In genomic region chr1:58713081-58713892, GRCm38 (mm10) we compare ENCODE assay signal across 8 mouse cellular contexts. TPM values are rescaled to one million over a fixed set of nuclear protein-coding genes. Genes with fewer than 3 reads are reported as not detected.
DNase-seq lines count a peak whose midpoint lies in the region; ATAC-seq and TF ChIP-seq lines count a peak whose summit lies in the region.

No protein-coding gene starts in this region.

- no peak for TF ChIP-seq CTCF in CH12.LX (conservative IDR thresholded peaks at IDR 0.05 in 1 of 2, IDR thresholded peaks at IDR 0.05 in 1 of 2; ENCODE audit: low read depth in 2 of 2, low read length in 2 of 2)
- TF ChIP-seq CTCF in bone marrow macrophage, adult 2 months (IDR thresholded peaks at IDR 0.05; ENCODE audit: low read depth, low read length), result no peak
- no peak for TF ChIP-seq CTCF in embryonic fibroblast, embryonic 13.5 days (IDR thresholded peaks at IDR 0.05; ENCODE audit: borderline replicate concordance, insufficient read depth, low read length)
- TF ChIP-seq CTCF in kidney, postnatal 0 days (IDR thresholded peaks at IDR 0.05; ENCODE audit: low read depth), result peak; percentile 28; the same call in 1 of the 2 replicates

- H3K9me3 ChIP-seq in CH12.LX (replicated peaks; ENCODE audit: low read length), result no peaks in the 10 kb centered on the region
- no peaks in the 10 kb centered on the region for H3K9me3 ChIP-seq in heart, embryonic 14.5 days (ENCODE audit: control insufficient read depth, low read length)
- H3K9me3 ChIP-seq in kidney, postnatal 0 days (replicated peaks; ENCODE audit: low read length), result no peaks in the 10 kb centered on the region
- H3K9me3 ChIP-seq in neural tube, embryonic 12.5 days, result no peaks in the 10 kb centered on the region

- H3K9ac ChIP-seq in CH12.LX (ENCODE audit: insufficient read depth, low read depth), result peak overlapping the region; percentile 96
- H3K9ac ChIP-seq in heart, embryonic 14.5 days (ENCODE audit: low read length), result peak overlapping the region; percentile 92
- H3K9ac ChIP-seq in kidney, postnatal 0 days (ENCODE audit: low read depth, low read length), result peak overlapping the region; percentile 91
- H3K9ac ChIP-seq in neural tube, embryonic 12.5 days, result peak overlapping the region; percentile 57

- H3K4me2 ChIP-seq in CH12.LX (ENCODE audit: insufficient read depth, low read depth, poor library complexity, severe bottlenecking), result peak overlapping the region; percentile 95; the same call in 1 of the 2 replicates
- H3K4me2 ChIP-seq in heart, embryonic 14.5 days (ENCODE audit: low read length), result peak overlapping the region; percentile 85
- peak overlapping the region; percentile 83 for H3K4me2 ChIP-seq in kidney, postnatal 0 days (ENCODE audit: low read length)
- H3K4me2 ChIP-seq in neural tube, embryonic 12.5 days (replicated peaks), result peak overlapping the region; percentile 70

- TF ChIP-seq EP300 in CH12.LX (IDR thresholded peaks at IDR 0.05; ENCODE audit: low read length), result no peak

- no peak for DNase-seq in CH12.LX (ENCODE audit: extremely low read depth)
- peak; percentile 96 for DNase-seq in kidney, postnatal 0 days (ENCODE audit: low spot score)
- DNase-seq in lung, adult 18-20 months, result peak; percentile 78 to 81
- DNase-seq in testis, postnatal 10 days (ENCODE audit: low spot score), result peak; percentile 71

- no peak for TF ChIP-seq RAD21 in CH12.LX (IDR thresholded peaks at IDR 0.05; ENCODE audit: low read depth, low read length)

- peak; percentile 40; the same call in 1 of the 2 replicates for ATAC-seq in heart, embryonic 14.5 days (ENCODE audit: insufficient number of reproducible peaks, insufficient read depth, low FRiP score, low read depth)
- peak; percentile 10 for ATAC-seq in kidney, postnatal 0 days (replicated peaks; ENCODE audit: low FRiP score, low read depth)
- ATAC-seq in neural tube, embryonic 12.5 days (ENCODE audit: low FRiP score, low read depth), result no peak

- peak overlapping the region; percentile 71 to 88 (median 73) for H3K4me3 ChIP-seq in CH12.LX (replicated peaks in 1 of 3; ENCODE audit: low read depth in 2 of 3, low read length in 2 of 3, poor library complexity in 1 of 3)
- H3K4me3 ChIP-seq in bone marrow macrophage, adult 2 months (ENCODE audit: insufficient read depth, low read length), result peak overlapping the region; percentile 88
- peak overlapping the region; percentile 72 for H3K4me3 ChIP-seq in embryonic fibroblast, embryonic 13.5 days (ENCODE audit: insufficient read depth, low read length)
- peak overlapping the region; percentile 74 to 80 for H3K4me3 ChIP-seq in heart, embryonic 14.5 days (ENCODE audit: control insufficient read depth in 1 of 2, insufficient read depth in 1 of 2, low read depth in 1 of 2, low read length in 2 of 2)
- H3K4me3 ChIP-seq in kidney, postnatal 0 days (replicated peaks; ENCODE audit: low read depth, low read length), result peak overlapping the region; percentile 81
- peak overlapping the region; percentile 64 for H3K4me3 ChIP-seq in neural tube, embryonic 12.5 days

- in situ Hi-C loops in CH12.LX (cut with MboI; ENCODE audit: low pct_ligation_motif_present, low pct_unique_long_range_greater_than_20kb, low sequenced_read_pairs), result no loop called here

- H3K36me3 ChIP-seq in CH12.LX (replicated peaks in 1 of 2; ENCODE audit: control insufficient read depth in 1 of 2, insufficient read depth in 1 of 2, low read length in 1 of 2), result peaks cover 17 to 25% of the 10 kb centered on the region in 2 experiments
- H3K36me3 ChIP-seq in heart, embryonic 14.5 days (ENCODE audit: control insufficient read depth, insufficient read depth, low read length), result peaks cover 38% of the 10 kb centered on the region
- H3K36me3 ChIP-seq in kidney, postnatal 0 days (ENCODE audit: insufficient read depth, low read length), result 0 out of 2 replicates have a peak, but pooled peaks cover 10% of the 10 kb centered on the region
- H3K36me3 ChIP-seq in neural tube, embryonic 12.5 days, result no peaks in the 10 kb centered on the region

- TF ChIP-seq POLR2A in CH12.LX (IDR thresholded peaks at IDR 0.05; ENCODE audit: low read depth, low read length), result peak; percentile 51; the same call in 1 of the 2 replicates
- TF ChIP-seq POLR2A in bone marrow macrophage, adult 2 months (IDR thresholded peaks at IDR 0.05; ENCODE audit: borderline replicate concordance, low read depth, low read length), result 0 out of 2 replicates have a peak, but pooled peaks have one; percentile 34
- peak; percentile 70 for TF ChIP-seq POLR2A in embryonic fibroblast, embryonic 13.5 days (IDR thresholded peaks at IDR 0.05; ENCODE audit: low read depth, low read length)

- H3K27me3 ChIP-seq in CH12.LX (replicated peaks), result no peaks in the 10 kb centered on the region
- no peaks in the 10 kb centered on the region for H3K27me3 ChIP-seq in heart, embryonic 14.5 days (ENCODE audit: control insufficient read depth, insufficient read depth, low read length)
- no peaks in the 10 kb centered on the region for H3K27me3 ChIP-seq in kidney, postnatal 0 days (ENCODE audit: insufficient read depth, low read length)
- H3K27me3 ChIP-seq in neural tube, embryonic 12.5 days (replicated peaks), result no peaks in the 10 kb centered on the region

- H3K27ac ChIP-seq in CH12.LX (ENCODE audit: insufficient read depth, low read depth), result peak overlapping the region; percentile 93
- H3K27ac ChIP-seq in bone marrow macrophage, adult 2 months (ENCODE audit: insufficient read depth, low read depth, low read length), result peak overlapping the region; percentile 97
- peak overlapping the region; percentile 98 for H3K27ac ChIP-seq in embryonic fibroblast, embryonic 13.5 days (ENCODE audit: insufficient read depth, low read length)
- peak overlapping the region; percentile 99 for H3K27ac ChIP-seq in heart, embryonic 14.5 days (replicated peaks in 1 of 2; ENCODE audit: control insufficient read depth in 1 of 2, insufficient read depth in 1 of 2, low read depth in 2 of 2, low read length in 2 of 2)
- peak overlapping the region; percentile 100 for H3K27ac ChIP-seq in kidney, postnatal 0 days
- peak overlapping the region; percentile 43; the same call in 1 of the 2 replicates for H3K27ac ChIP-seq in neural tube, embryonic 12.5 days

- H3K4me1 ChIP-seq in CH12.LX (ENCODE audit: control insufficient read depth in 1 of 2, insufficient read depth in 2 of 2), result peaks cover 0 to 27% of the 10 kb centered on the region in 2 experiments; a peak in 2 of 4 replicates
- H3K4me1 ChIP-seq in bone marrow macrophage, adult 2 months (ENCODE audit: control insufficient read depth, insufficient read depth, low read length), result peaks cover 18% of the 10 kb centered on the region
- no peaks in the 10 kb centered on the region for H3K4me1 ChIP-seq in embryonic fibroblast, embryonic 13.5 days (ENCODE audit: control insufficient read depth, insufficient read depth, low read length)
- peaks cover 2 to 14% of the 10 kb centered on the region in 2 experiments; a peak in 3 of 4 replicates for H3K4me1 ChIP-seq in heart, embryonic 14.5 days (ENCODE audit: control insufficient read depth in 2 of 2, insufficient read depth in 2 of 2, low read length in 2 of 2)
- peaks cover 12% of the 10 kb centered on the region; the same call in 1 of the 2 replicates for H3K4me1 ChIP-seq in kidney, postnatal 0 days (replicated peaks; ENCODE audit: insufficient read depth, low read length)
- peaks cover 6% of the 10 kb centered on the region; the same call in 1 of the 2 replicates for H3K4me1 ChIP-seq in neural tube, embryonic 12.5 days

- WGBS in heart, embryonic 14.5 days, result 4% methylated on average over 31 of the region's 31 CpGs
- WGBS in kidney, postnatal 0 days, result 4% methylated on average over 31 of the region's 31 CpGs
- WGBS in neural tube, embryonic 12.5 days, result 4% methylated on average over 31 of the region's 31 CpGs

- dilution Hi-C loops in CH12.LX (cut with MboI; ENCODE audit: extremely low pct_ligation_motif_present, extremely low pct_unique_long_range_greater_than_20kb, low sequenced_read_pairs), result no loop called here

- peaks cover 27% of the 10 kb centered on the region for H3K79me2 ChIP-seq in CH12.LX (replicated peaks; ENCODE audit: control insufficient read depth, extremely low read depth, insufficient read depth, poor library complexity, severe bottlenecking)

TF ChIP-seq in CH12.LX, 34 proteins besides CTCF, POLR2A, EP300 and RAD21 (continues in another document):
- peak; percentile 73 for TF ChIP-seq ELF1 (IDR thresholded peaks at IDR 0.05; ENCODE audit: low read depth, low read length)
- no peak for TF ChIP-seq MAFK (IDR thresholded peaks at IDR 0.05; ENCODE audit: insufficient replicate concordance, low read length)
- no peak for TF ChIP-seq MEF2A (IDR thresholded peaks at IDR 0.05; ENCODE audit: borderline replicate concordance, low read depth, low read length)
- TF ChIP-seq POLR2AphosphoS2 (IDR thresholded peaks at IDR 0.05; ENCODE audit: low read depth, low read length), result no peak
- no peak; the same call in 1 of the 2 replicates for TF ChIP-seq TCF12 (IDR thresholded peaks at IDR 0.05; ENCODE audit: low read depth, low read length)
- TF ChIP-seq TBP (conservative IDR thresholded peaks at IDR 0.05; ENCODE audit: low read depth, low read length), result no peak
- no peak; the same call in 1 of the 2 replicates for TF ChIP-seq HCFC1 (IDR thresholded peaks at IDR 0.05; ENCODE audit: low read depth, low read length)
- peak; percentile 97 for TF ChIP-seq ZNF384 (IDR thresholded peaks at IDR 0.05; ENCODE audit: low read depth, low read length)

RNA-seq across cellular contexts. Expression of gene Cflar, which starts 2.0 kb away (rescaled TPM):
- total RNA-seq in CH12.LX (2012; rRNA removed) (46.8 and 49.2 TPM in 2 replicates), CH12.LX (2014; rRNA removed) (81.1 and 82.0 TPM in 2 replicates)
- polyA plus RNA-seq in CH12.LX (2012; ENCODE audit: insufficient read length, low read depth), result 28.3 and 35.7 TPM in 2 replicates
- 95.8 and 102 TPM in 2 replicates for polyA plus RNA-seq in bone marrow macrophage, adult 2 months (2012; ENCODE audit: insufficient read depth, insufficient read length, missing spikeins)
- polyA plus RNA-seq in embryonic fibroblast, embryonic 13.5 days (2011; ENCODE audit: insufficient read length, low read depth, missing spikeins), result 51.2 and 68.0 TPM in 2 replicates
- 38.7 and 42.2 TPM in 2 replicates for polyA plus RNA-seq in heart, embryonic 14.5 days (2014; fragmentation: Nextera tagmentation; extraction: Ambion mirVana)
- polyA plus RNA-seq in kidney, postnatal 0 days (2015; fragmentation: Nextera tagmentation; extraction: Ambion mirVana), result 62.1 and 66.4 TPM in 2 replicates
- 21.5 and 22.8 TPM in 2 replicates for polyA plus RNA-seq in neural tube, embryonic 12.5 days (2016; fragmentation: Nextera tagmentation; extraction: Ambion mirVana)

RNA-seq across cellular contexts. Expression of gene Als2cr12, which starts 17.5 kb away (rescaled TPM):
- total RNA-seq in CH12.LX (2012; rRNA removed), result not detected in 2 replicates
- not detected in 2 replicates for total RNA-seq in CH12.LX (2014; rRNA removed)
- 0.22 and 0.33 TPM in 2 replicates for polyA plus RNA-seq in CH12.LX (2012; ENCODE audit: insufficient read length, low read depth)
- not detected in 2 replicates for polyA plus RNA-seq in bone marrow macrophage, adult 2 months (2012; ENCODE audit: insufficient read depth, insufficient read length, missing spikeins)
- polyA plus RNA-seq in embryonic fibroblast, embryonic 13.5 days (2011; ENCODE audit: insufficient read length, low read depth, missing spikeins), result 0.55 TPM in 1 of 2 replicates, not detected in the other
- not detected in 2 replicates for polyA plus RNA-seq in heart, embryonic 14.5 days (2014; fragmentation: Nextera tagmentation; extraction: Ambion mirVana)
- polyA plus RNA-seq in kidney, postnatal 0 days (2015; fragmentation: Nextera tagmentation; extraction: Ambion mirVana), result 0.92 and 0.96 TPM in 2 replicates
- not detected in 2 replicates for polyA plus RNA-seq in neural tube, embryonic 12.5 days (2016; fragmentation: Nextera tagmentation; extraction: Ambion mirVana)

Comparison
In these comparisons a context has a peak if more than half of its experiments do, and no peak if none do; other contexts are left out.
1. H3K27ac ChIP-seq: peak in every context shown above with its lines; median percentile 100 in kidney, postnatal 0 days; 99 in heart, embryonic 14.5 days; 98 in embryonic fibroblast, embryonic 13.5 days; 97 in bone marrow macrophage, adult 2 months; 93 in CH12.LX; 43 in neural tube, embryonic 12.5 days.